Mouse (Mus musculus) bone marrow macrophage, adult 2 months (primary cell): Measurements from ENCODE around the gene Fam43b.

ENCODE experiments used
- CTCF ChIP-seq: IDR thresholded peaks from 2 replicates; pipeline ENCODE4 v1.5.1; 2012; ENCODE audit warnings: low read depth, mild to moderate bottlenecking, low read length, moderate library complexity
- POLR2A ChIP-seq: IDR thresholded peaks from 2 replicates; pipeline ENCODE4 v1.6.1; 2012; ENCODE audit warnings: mild to moderate bottlenecking, low read depth, low read length, borderline replicate concordance

- TF ChIP-seq CTCF (peak; percentile 74), POLR2A (no peak)
Measured at GRCm38 (mm10) chr4:138426778-138427705, 30.7 kb upstream of the Fam43b start.
